Mouse (Mus musculus) limb, embryonic 15.5 days (tissue): ENCODE measurements at regions not wholly inside any gene's neighbourhood (a gene's known extent, or its start where the extent isn't known, plus 50 kb on each side); places are given as distances from the start of the nearest gene placed in this dataset.
A peak's percentile ranks its signal among the peaks of the same experiment; 100 is the strongest.

ENCODE experiments used
- ATAC-seq: fragments of 200-750 bp; cut with Nextera tagmentation; 2 replicates; pipeline ENCODE4 v1.8.0; 2017; ENCODE audit warnings: low read depth, moderate TSS enrichment; ENCODE audit not compliant: insufficient number of reproducible peaks, low FRiP score, low TSS enrichment
- H3K27ac ChIP-seq: fragments of 300-500 bp; sonication (generic); 2 replicates; pipeline ENCODE4 v1.5.1; 2015; ENCODE audit warnings: moderate library complexity, mild to moderate bottlenecking, inconsistent platforms
- H3K27me3 ChIP-seq: fragments of 300-500 bp; sonication (generic); 2 replicates; pipeline ENCODE4 v1.6.1; 2015; ENCODE audit warnings: inconsistent platforms
- H3K36me3 ChIP-seq: fragments of 300-500 bp; sonication (generic); 2 replicates; pipeline ENCODE4 v1.6.1; 2015; ENCODE audit warnings: inconsistent platforms
- H3K4me1 ChIP-seq: fragments of 300-500 bp; sonication (generic); 2 replicates; pipeline ENCODE4 v1.6.1; 2015; ENCODE audit warnings: inconsistent platforms
- H3K4me2 ChIP-seq: fragments of 300-500 bp; sonication (generic); 2 replicates; pipeline ENCODE4 v1.6.1; 2015; ENCODE audit warnings: mild to moderate bottlenecking, inconsistent platforms
- H3K4me3 ChIP-seq: fragments of 300-500 bp; sonication (generic); 2 replicates; pipeline ENCODE4 v1.5.1; 2015; ENCODE audit warnings: mild to moderate bottlenecking, inconsistent platforms
- H3K9ac ChIP-seq: fragments of 300-500 bp; sonication (generic); 2 replicates; pipeline ENCODE4 v1.6.1; 2015; ENCODE audit warnings: inconsistent platforms
- H3K9me3 ChIP-seq: fragments of 300-500 bp; sonication (generic); 2 replicates; pipeline ENCODE4 v1.6.1; 2016; ENCODE audit warnings: inconsistent platforms
- WGBS: fragments of 180-500 bp; shearing (Covaris S2); methylation state at CpG from one replicate; pipeline ENCODE4 v1.1.7; 2015; 5-methylcytosine and 5-hydroxymethylcytosine counted together

GRCm38 (mm10) chr10:17272646-17273045 lies 450.4 kb upstream of the Cited2 start:
- Histone ChIP-seq H3K9ac (no peak overlapping the region), H3K36me3 (no peaks in the 10 kb centered on the region), H3K9me3 (no peaks in the 10 kb centered on the region), H3K4me1 (no peaks in the 10 kb centered on the region), H3K27me3 (no peaks in the 10 kb centered on the region), H3K27ac (no peak overlapping the region), H3K4me2 (no peak overlapping the region), H3K4me3 (no peak overlapping the region)
- WGBS = 77% methylated on average over 5 of the region's 5 CpGs
- ATAC-seq = no peak

GRCm38 (mm10) chr10:17273855-17274254 lies 449.2 kb upstream of the Cited2 start:
- H3K4me2 ChIP-seq = no peak overlapping the region
- no peak overlapping the region for H3K27ac ChIP-seq
- H3K4me1 ChIP-seq = no peaks in the 10 kb centered on the region
- no peaks in the 10 kb centered on the region for H3K9me3 ChIP-seq
- no peaks in the 10 kb centered on the region for H3K27me3 ChIP-seq
- H3K9ac ChIP-seq = no peak overlapping the region
- no peak for ATAC-seq
- H3K4me3 ChIP-seq = no peak overlapping the region
- H3K36me3 ChIP-seq = no peaks in the 10 kb centered on the region
- WGBS = 68% methylated on average over 3 of the region's 3 CpGs

- Histone ChIP-seq H3K27ac (no peak overlapping the region), H3K9me3 (no peaks in the 10 kb centered on the region), H3K4me3 (no peak overlapping the region), H3K36me3 (no peaks in the 10 kb centered on the region), H3K27me3 (no peaks in the 10 kb centered on the region), H3K4me1 (no peaks in the 10 kb centered on the region), H3K4me2 (no peak overlapping the region), H3K9ac (no peak overlapping the region)
- 68% methylated on average over 1 of the region's 1 CpGs for WGBS
- no peak for ATAC-seq
Measured at GRCm38 (mm10) chr10:17275214-17275613, 447.8 kb upstream of the Cited2 start.

- no peak overlapping the region for H3K4me2 ChIP-seq
- H3K4me3 ChIP-seq = no peak overlapping the region
- ATAC-seq = no peak
- H3K9me3 ChIP-seq = no peaks in the 10 kb centered on the region
- no peaks in the 10 kb centered on the region for H3K36me3 ChIP-seq
- no peaks in the 10 kb centered on the region for H3K27me3 ChIP-seq
- H3K9ac ChIP-seq = no peak overlapping the region
- no peak overlapping the region for H3K27ac ChIP-seq
- no peaks in the 10 kb centered on the region for H3K4me1 ChIP-seq
Measured at GRCm38 (mm10) chr10:17277911-17278310, 445.1 kb upstream of the Cited2 start.

- H3K4me1 ChIP-seq = peaks cover 6% of the 10 kb centered on the region; the same call in 1 of the 2 replicates
- no peak overlapping the region for H3K4me3 ChIP-seq
- H3K9ac ChIP-seq = no peak overlapping the region
- no peaks in the 10 kb centered on the region for H3K36me3 ChIP-seq
- H3K27me3 ChIP-seq = no peaks in the 10 kb centered on the region
- WGBS = 88% methylated on average over 5 of the region's 5 CpGs
- H3K9me3 ChIP-seq = no peaks in the 10 kb centered on the region
- no peak for ATAC-seq
- no peak overlapping the region for H3K27ac ChIP-seq
- no peak overlapping the region for H3K4me2 ChIP-seq
Measured at GRCm38 (mm10) chr10:17284858-17285257, 438.2 kb upstream of the Cited2 start.

- H3K4me2 ChIP-seq = no peak overlapping the region
- no peak overlapping the region for H3K27ac ChIP-seq
- no peak overlapping the region for H3K4me3 ChIP-seq
- H3K36me3 ChIP-seq = no peaks in the 10 kb centered on the region
- ATAC-seq = no peak
- no peak overlapping the region for H3K9ac ChIP-seq
- H3K4me1 ChIP-seq = peaks cover 6% of the 10 kb centered on the region; the same call in 1 of the 2 replicates
- no peaks in the 10 kb centered on the region for H3K9me3 ChIP-seq
- H3K27me3 ChIP-seq = no peaks in the 10 kb centered on the region
- WGBS = 88% methylated on average over 2 of the region's 2 CpGs
Measured at GRCm38 (mm10) chr10:17287141-17287540, 435.9 kb upstream of the Cited2 start.

- Histone ChIP-seq H3K27ac (no peak overlapping the region), H3K9ac (no peak overlapping the region), H3K4me3 (no peak overlapping the region), H3K4me1 (peaks cover 6% of the 10 kb centered on the region; the same call in 1 of the 2 replicates), H3K36me3 (no peaks in the 10 kb centered on the region), H3K9me3 (no peaks in the 10 kb centered on the region), H3K4me2 (no peak overlapping the region), H3K27me3 (no peaks in the 10 kb centered on the region)
- no peak for ATAC-seq
- WGBS = 48% methylated on average over 2 of the region's 2 CpGs
Measured at GRCm38 (mm10) chr10:17288231-17288630, 434.8 kb upstream of the Cited2 start.

GRCm38 (mm10) chr10:17292331-17292730 lies 430.7 kb upstream of the Cited2 start:
- Histone ChIP-seq H3K36me3 (no peaks in the 10 kb centered on the region), H3K4me2 (no peak overlapping the region), H3K9ac (no peak overlapping the region), H3K4me1 (no peaks in the 10 kb centered on the region; the same call in 1 of the 2 replicates), H3K27me3 (no peaks in the 10 kb centered on the region), H3K9me3 (no peaks in the 10 kb centered on the region), H3K4me3 (no peak overlapping the region), H3K27ac (no peak overlapping the region)
- no peak for ATAC-seq
- WGBS = 48% methylated on average over 6 of the region's 6 CpGs

- Histone ChIP-seq H3K27me3 (no peaks in the 10 kb centered on the region), H3K4me3 (no peak overlapping the region), H3K27ac (no peak overlapping the region), H3K4me1 (no peaks in the 10 kb centered on the region), H3K4me2 (no peak overlapping the region), H3K9ac (no peak overlapping the region), H3K36me3 (no peaks in the 10 kb centered on the region), H3K9me3 (no peaks in the 10 kb centered on the region)
- ATAC-seq = no peak
- WGBS = 81% methylated on average over 3 of the region's 3 CpGs
Measured at GRCm38 (mm10) chr10:17294440-17294839, 428.6 kb upstream of the Cited2 start.

GRCm38 (mm10) chr10:17295157-17295556 lies 427.9 kb upstream of the Cited2 start:
- Histone ChIP-seq H3K36me3 (no peaks in the 10 kb centered on the region), H3K27ac (no peak overlapping the region), H3K27me3 (no peaks in the 10 kb centered on the region), H3K4me3 (no peak overlapping the region), H3K4me2 (no peak overlapping the region), H3K9ac (no peak overlapping the region), H3K4me1 (no peaks in the 10 kb centered on the region), H3K9me3 (no peaks in the 10 kb centered on the region)
- ATAC-seq = no peak
- WGBS = 85% methylated on average over 3 of the region's 3 CpGs

GRCm38 (mm10) chr10:17299600-17299999 lies 423.4 kb upstream of the Cited2 start:
- Histone ChIP-seq H3K27me3 (no peaks in the 10 kb centered on the region), H3K27ac (no peak overlapping the region), H3K4me1 (no peaks in the 10 kb centered on the region), H3K4me3 (no peak overlapping the region), H3K9me3 (no peaks in the 10 kb centered on the region), H3K36me3 (no peaks in the 10 kb centered on the region), H3K4me2 (no peak overlapping the region), H3K9ac (no peak overlapping the region)
- no peak for ATAC-seq
- 34% methylated on average over 6 of the region's 6 CpGs for WGBS

- no peaks in the 10 kb centered on the region for H3K27me3 ChIP-seq
- whole genome bisulfite sequencing = 80% methylated on average over 3 of the region's 3 CpGs
- no peaks in the 10 kb centered on the region for H3K36me3 ChIP-seq
- H3K27ac ChIP-seq = no peak overlapping the region
- no peak overlapping the region for H3K4me3 ChIP-seq
- no peak for ATAC-seq
- no peak overlapping the region for H3K4me2 ChIP-seq
- no peak overlapping the region for H3K9ac ChIP-seq
- H3K9me3 ChIP-seq = no peaks in the 10 kb centered on the region
- peaks cover 9% of the 10 kb centered on the region; the same call in 1 of the 2 replicates for H3K4me1 ChIP-seq
Measured at GRCm38 (mm10) chr10:17326724-17327123, 396.3 kb upstream of the Cited2 start.

- 8% methylated on average over 6 of the region's 6 CpGs for WGBS
- H3K27ac ChIP-seq = no peak overlapping the region
- H3K27me3 ChIP-seq = no peaks in the 10 kb centered on the region
- peaks cover 12% of the 10 kb centered on the region; the same call in 1 of the 2 replicates for H3K4me1 ChIP-seq
- peak overlapping the region; percentile 31 for H3K4me3 ChIP-seq
- no peak for ATAC-seq
- no peaks in the 10 kb centered on the region for H3K36me3 ChIP-seq
- H3K4me2 ChIP-seq = peak overlapping the region; percentile 52
- H3K9ac ChIP-seq = 0 out of 2 replicates have a peak overlapping the region, but pooled peaks have one; percentile 20
- H3K9me3 ChIP-seq = no peaks in the 10 kb centered on the region
Measured at GRCm38 (mm10) chr10:17330904-17331606, 392.0 kb upstream of the Cited2 start.
